Mouse (Mus musculus) G1E (cell line): Measurements from ENCODE around the gene B430306N03Rik. TPM values are rescaled to one million over a fixed set of nuclear protein-coding genes. Genes with fewer than 3 reads are reported as not detected.

Experiments
- ATAC-seq: 2 replicates; pipeline ENCODE4 v1.8.0; 2016; ENCODE audit warnings: mild to moderate bottlenecking; ENCODE audit not compliant: insufficient number of reproducible peaks, poor library complexity, low FRiP score, severe bottlenecking; ENCODE audit errors: extremely low read depth
- DNase-seq: peaks from one replicate; pipeline ENCODE4 v3.0.0; 2012; ENCODE audit warnings: low spot score
- H3K27me3 ChIP-seq: 2 replicates; pipeline ENCODE4 v1.6.1; 2012; ENCODE audit warnings: mild to moderate bottlenecking, low read length, inconsistent platforms; ENCODE audit not compliant: insufficient read depth
- H3K36me3 ChIP-seq: replicated peaks from 2 replicates; pipeline ENCODE3; 2012; ENCODE audit warnings: mild to moderate bottlenecking, inconsistent platforms
- H3K4me1 ChIP-seq: 2 replicates; pipeline ENCODE4 v1.6.1; 2012; ENCODE audit warnings: low read depth, low read length, inconsistent platforms, mixed read lengths; ENCODE audit not compliant: insufficient read depth
- H3K4me3 ChIP-seq: 2 replicates; pipeline ENCODE4 v1.5.1; 2012; ENCODE audit warnings: low read depth, mild to moderate bottlenecking, inconsistent platforms, low read length, moderate library complexity, mixed read lengths
- H3K9me3 ChIP-seq: replicated peaks from 2 replicates; pipeline ENCODE4 v1.6.1; 2012; ENCODE audit warnings: inconsistent platforms
- CTCF ChIP-seq: IDR thresholded peaks from 2 replicates; pipeline ENCODE4 v1.5.1; 2012; ENCODE audit warnings: low read depth, low read length, inconsistent platforms, mixed read lengths
- GATA1 ChIP-seq: IDR thresholded peaks from 2 replicates; pipeline ENCODE4 v1.6.1; 2012; ENCODE audit warnings: borderline replicate concordance, low read length, inconsistent platforms, mixed read lengths
- GATA2 ChIP-seq: IDR thresholded peaks from 2 replicates; pipeline ENCODE4 v1.6.1; 2012; ENCODE audit warnings: low read depth, low read length, inconsistent platforms, borderline replicate concordance
- POLR2AphosphoS5 ChIP-seq: IDR thresholded peaks from 2 replicates; pipeline ENCODE4 v1.6.1; 2012; ENCODE audit warnings: low read depth, low read length, inconsistent platforms; ENCODE audit not compliant: insufficient replicate concordance
- TAL1 ChIP-seq: conservative IDR thresholded peaks from 2 replicates; pipeline ENCODE4 v1.6.1; 2012; ENCODE audit warnings: low read depth, low read length, inconsistent platforms, mixed read lengths
- polyA plus RNA-seq: library from polyadenylated mRNA; stranded (reverse); fragments of >175 nt; gene quantifications from 2 replicates; pipeline ENCODE4 v1.2.3, GENCODE M21; 2012
- total RNA-seq, 2 experiments: library from RNA; stranded (forward) in 1 of 2; stranded (reverse) in 1 of 2; fragments of 200-1000 nt in 1 of 2; fragments of >200 nt in 1 of 2; fragmentation: Nextera tagmentation in 1 of 2; gene quantifications; 2 replicates each; pipeline ENCODE4 v1.2.3; 2014 to 2017

The B430306N03Rik gene
- total and polyA plus RNA-seq, 3 experiments: 0.20 to 1.7 (median 0.93) TPM

DNA sequence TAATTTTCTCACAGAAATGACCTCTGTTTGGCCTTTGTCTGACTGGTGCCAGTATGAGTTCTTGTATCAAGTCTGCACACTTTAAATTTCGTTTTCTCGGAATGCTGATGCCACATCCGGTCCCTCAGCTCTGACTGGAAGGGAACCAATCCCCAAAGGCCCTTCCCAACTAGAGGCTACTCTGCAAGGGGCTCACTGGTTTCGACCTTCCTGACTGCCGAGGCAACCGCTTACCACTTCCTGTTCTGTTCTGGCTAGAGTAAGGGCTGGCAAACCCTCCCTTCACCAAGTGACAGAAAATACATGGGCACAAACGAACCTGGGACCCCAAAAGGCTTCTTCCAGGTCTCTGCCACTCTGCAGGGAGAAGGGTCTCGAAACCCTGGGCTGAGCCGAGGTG is 15.1 kb upstream of the B430306N03Rik start:
- TF ChIP-seq TAL1 (no peak), CTCF (no peak)
- peak; percentile 80 for DNase-seq
- Histone ChIP-seq H3K9me3 (no peaks in the 10 kb centered on the region), H3K4me3 (peak overlapping the region; percentile 76), H3K4me1 (peaks cover 80% of the 10 kb centered on the region), H3K27me3 (no peaks in the 10 kb centered on the region), H3K36me3 (peaks cover 39% of the 10 kb centered on the region)
- peak; percentile 57 for ATAC-seq

DNA sequence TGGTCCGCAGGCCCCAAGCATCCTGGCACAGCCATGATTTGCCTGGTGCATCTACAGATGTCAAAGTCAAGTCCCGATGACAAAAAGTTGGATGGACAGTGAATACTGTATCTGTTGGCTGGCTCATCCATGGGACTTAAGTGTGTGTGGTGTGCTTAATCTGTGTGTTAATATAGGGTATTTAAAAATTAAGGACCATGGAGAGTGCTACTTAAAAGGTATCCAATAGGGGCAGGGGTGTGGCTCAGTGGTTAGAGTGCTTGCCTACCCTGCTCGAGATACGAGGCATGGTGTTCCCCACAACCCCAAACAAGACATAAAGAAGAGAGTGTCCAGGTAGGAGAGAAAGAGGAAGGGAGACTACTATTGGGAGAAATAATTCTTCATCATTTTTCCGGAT is 14.1 kb upstream of the B430306N03Rik start:
- no peaks in the 10 kb centered on the region for H3K27me3 ChIP-seq
- no peaks in the 10 kb centered on the region for H3K9me3 ChIP-seq
- H3K36me3 ChIP-seq: peaks cover 48% of the 10 kb centered on the region
- peaks cover 77% of the 10 kb centered on the region for H3K4me1 ChIP-seq
- DNase-seq (no peak), ATAC-seq (no peak)
- H3K4me3 ChIP-seq: peak overlapping the region; percentile 52; the same call in 1 of the 2 replicates
- TF ChIP-seq GATA2 (no peak), POLR2AphosphoS5 (no peak), GATA1 (no peak), TAL1 (no peak), CTCF (no peak)

DNA sequence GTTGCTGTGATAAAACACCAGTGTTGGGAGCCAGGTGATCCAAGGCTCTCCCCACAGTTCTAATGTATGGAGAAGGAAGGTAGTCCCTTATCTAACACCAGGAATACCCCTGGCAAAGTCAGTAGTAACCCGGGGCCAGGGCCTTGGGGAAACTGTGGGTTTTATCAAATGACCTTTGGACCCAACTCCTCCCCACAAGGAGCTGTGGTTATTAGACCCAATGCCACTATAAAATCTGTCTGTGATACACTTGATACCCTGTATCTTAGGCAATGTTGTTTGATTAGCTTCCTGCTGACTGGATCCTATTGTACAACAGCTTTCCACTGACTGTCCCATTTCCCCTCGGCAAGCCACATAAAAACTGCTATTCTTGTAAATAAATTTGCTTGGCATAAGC is 3.8 kb upstream of the B430306N03Rik start:
- no peaks in the 10 kb centered on the region for H3K9me3 ChIP-seq
- no peak for TF ChIP-seq GATA1
- no peak for TF ChIP-seq TAL1
- TF ChIP-seq POLR2AphosphoS5: no peak
- no peak for TF ChIP-seq GATA2
- TF ChIP-seq CTCF: no peak
- ATAC-seq: no peak

DNA sequence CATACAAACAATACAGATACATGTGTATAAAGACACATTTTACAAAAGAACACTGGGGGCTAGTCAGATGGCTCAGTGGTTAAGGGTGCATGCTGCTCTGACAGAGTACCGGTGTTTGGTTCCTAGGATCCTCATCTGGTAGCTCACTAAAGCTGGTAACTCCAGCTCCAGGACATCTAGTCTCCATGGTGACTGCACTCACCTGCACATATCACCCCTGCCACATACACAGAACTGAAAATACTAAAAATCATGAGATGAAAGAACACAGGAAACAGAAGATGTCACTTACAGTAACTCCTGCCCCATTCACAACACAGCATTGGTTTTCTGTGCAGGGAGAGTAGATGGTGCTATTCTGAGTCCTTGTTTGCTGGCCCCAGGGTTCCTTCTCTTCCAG is 2.7 kb downstream of the B430306N03Rik start:
- no peak for ATAC-seq
- Histone ChIP-seq H3K9me3 (no peaks in the 10 kb centered on the region), H3K4me3 (no peak overlapping the region), H3K27me3 (no peaks in the 10 kb centered on the region; the same call in 1 of the 2 replicates), H3K4me1 (peaks cover 67% of the 10 kb centered on the region), H3K36me3 (no peaks in the 10 kb centered on the region)
- no peak for DNase-seq
- TF ChIP-seq POLR2AphosphoS5 (no peak), GATA1 (no peak), CTCF (no peak), TAL1 (no peak), GATA2 (no peak)

More for the DNA sequence above, 3.8 kb upstream of the B430306N03Rik start:
- peaks cover 41% of the 10 kb centered on the region for H3K36me3 ChIP-seq
- DNase-seq: no peak
- H3K27me3 ChIP-seq: no peaks in the 10 kb centered on the region
- no peak overlapping the region for H3K4me3 ChIP-seq
- peaks cover 52% of the 10 kb centered on the region for H3K4me1 ChIP-seq

DNA sequence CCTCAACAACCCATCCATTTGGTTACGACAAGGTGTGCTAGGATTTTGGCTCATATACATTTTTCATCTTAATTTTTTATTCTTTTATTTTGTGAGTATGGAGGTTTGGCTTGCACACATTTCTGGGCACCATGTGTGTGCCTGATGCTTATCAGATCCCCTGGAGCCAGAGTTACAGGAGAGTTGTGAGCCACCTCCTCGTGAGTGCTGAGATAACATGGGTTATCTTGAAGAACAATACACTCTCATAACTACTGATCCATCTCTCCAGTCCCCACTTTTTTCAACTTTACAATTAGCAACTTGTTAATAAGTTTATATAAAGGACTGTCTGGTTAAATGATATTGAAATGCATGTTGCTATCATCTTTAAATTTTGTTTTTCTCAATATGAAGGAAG is 5.3 kb downstream of the B430306N03Rik start:
- H3K36me3 ChIP-seq: peaks cover 3% of the 10 kb centered on the region
- peak; percentile 89 for ATAC-seq

DNA sequence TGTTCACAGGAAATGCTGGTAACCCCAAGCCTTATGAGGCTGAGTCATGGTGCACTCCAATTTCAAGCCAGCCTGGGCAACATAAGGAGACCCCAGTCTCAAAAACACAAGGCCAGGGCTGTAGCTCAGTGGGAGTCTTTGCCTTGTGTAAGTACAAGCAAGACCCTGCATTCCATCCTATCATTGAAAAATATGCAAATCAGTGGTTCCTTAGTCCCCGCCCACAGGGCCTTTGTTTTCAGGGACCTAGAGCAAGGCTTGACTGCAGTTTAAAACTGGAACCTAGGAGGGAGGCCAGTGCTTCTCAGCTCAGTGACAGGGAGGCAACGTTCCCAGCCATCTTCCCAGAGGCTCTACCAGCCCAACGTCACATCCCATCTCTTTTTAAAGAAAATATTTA is 7.3 kb downstream of the B430306N03Rik start:
- TF ChIP-seq TAL1 (no peak), POLR2AphosphoS5 (no peak), GATA1 (no peak), GATA2 (no peak), CTCF (no peak)
- Histone ChIP-seq H3K4me3 (no peak overlapping the region), H3K36me3 (peaks cover 3% of the 10 kb centered on the region), H3K4me1 (peaks cover 62% of the 10 kb centered on the region), H3K9me3 (no peaks in the 10 kb centered on the region), H3K27me3 (no peaks in the 10 kb centered on the region)
- DNase-seq: no peak
- peak; percentile 24; the same call in 1 of the 2 replicates for ATAC-seq

More for the DNA sequence above, 5.3 kb downstream of the B430306N03Rik start:
- Histone ChIP-seq H3K9me3 (no peaks in the 10 kb centered on the region), H3K27me3 (no peaks in the 10 kb centered on the region; the same call in 1 of the 2 replicates), H3K4me3 (peak overlapping the region; percentile 48; the same call in 1 of the 2 replicates), H3K4me1 (peaks cover 72% of the 10 kb centered on the region)
- no peak for DNase-seq
- TF ChIP-seq CTCF (no peak), TAL1 (peak; percentile 55)

DNA sequence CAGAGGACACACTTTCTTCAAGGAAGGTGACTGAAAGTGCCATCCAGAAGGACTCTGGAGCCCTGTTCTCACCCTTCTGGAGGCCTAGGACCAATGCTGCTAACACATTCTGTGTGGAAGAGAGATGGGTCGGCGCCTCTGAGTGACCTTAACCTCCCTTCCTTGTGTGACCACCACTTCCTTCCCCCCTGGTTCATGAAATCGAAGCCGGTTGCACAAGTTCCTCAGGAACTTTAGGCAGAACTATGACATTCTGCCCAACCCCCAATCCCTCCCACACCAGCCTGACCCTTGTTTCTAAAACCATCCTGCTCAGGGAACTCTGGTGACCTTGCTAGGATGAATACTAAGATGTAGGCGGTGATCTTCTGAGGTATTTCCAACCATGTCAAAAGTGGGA is 8.3 kb downstream of the B430306N03Rik start:
- DNase-seq (no peak), ATAC-seq (no peak)
- Histone ChIP-seq H3K4me1 (peaks cover 58% of the 10 kb centered on the region), H3K27me3 (no peaks in the 10 kb centered on the region), H3K4me3 (no peak overlapping the region), H3K9me3 (no peaks in the 10 kb centered on the region), H3K36me3 (peaks cover 3% of the 10 kb centered on the region)
- no peak for TF ChIP-seq TAL1
- no peak for TF ChIP-seq GATA2
- TF ChIP-seq CTCF: no peak
- no peak for TF ChIP-seq POLR2AphosphoS5
- TF ChIP-seq GATA1: no peak
